Mouse (Mus musculus) neural tube, embryonic 15.5 days (tissue): ENCODE results near the gene Tgtp2. TPM values are rescaled to one million over a fixed set of nuclear protein-coding genes. Genes with fewer than 3 reads are reported as not detected.
"Not testable (repeated sequence)": the region's sequence is repeated elsewhere in the genome, so short reads cannot be mapped to it uniquely, and the experiment has no call there.

Experiments
- ATAC-seq: fragments of 200-750 bp; cut with Nextera tagmentation; 2 replicates; pipeline ENCODE4 v1.8.0; 2017; ENCODE audit warnings: mild to moderate bottlenecking, moderate TSS enrichment, moderate library complexity; ENCODE audit not compliant: low FRiP score
- H3K27ac ChIP-seq: fragments of 300-500 bp; sonication (generic); replicated peaks from 2 replicates; pipeline ENCODE4 v1.5.1; 2015; ENCODE audit warnings: mild to moderate bottlenecking, inconsistent platforms
- H3K27me3 ChIP-seq: fragments of 300-500 bp; sonication (generic); replicated peaks from 2 replicates; pipeline ENCODE4 v1.6.1; 2015; ENCODE audit warnings: inconsistent platforms
- H3K36me3 ChIP-seq: fragments of 300-500 bp; sonication (generic); 2 replicates; pipeline ENCODE4 v1.6.1; 2015; ENCODE audit warnings: inconsistent platforms
- H3K4me1 ChIP-seq: fragments of 300-500 bp; sonication (generic); 2 replicates; pipeline ENCODE4 v1.6.1; 2015; ENCODE audit warnings: inconsistent platforms
- H3K4me2 ChIP-seq: fragments of 300-500 bp; sonication (generic); 2 replicates; pipeline ENCODE4 v1.6.1; 2015; ENCODE audit warnings: inconsistent platforms, mild to moderate bottlenecking, moderate library complexity
- H3K4me3 ChIP-seq: fragments of 300-500 bp; sonication (generic); replicated peaks from 2 replicates; pipeline ENCODE4 v1.5.1; 2015; ENCODE audit warnings: mild to moderate bottlenecking, inconsistent platforms
- H3K9ac ChIP-seq: fragments of 300-500 bp; sonication (generic); replicated peaks from 2 replicates; pipeline ENCODE4 v1.6.1; 2015; ENCODE audit warnings: mild to moderate bottlenecking, inconsistent platforms
- H3K9me3 ChIP-seq: fragments of 300-500 bp; sonication (generic); replicated peaks from 2 replicates; pipeline ENCODE4 v1.6.1; 2016; ENCODE audit warnings: inconsistent platforms
- polyA plus RNA-seq: library from polyadenylated mRNA; unstranded; fragments of >200 nt; fragmentation: Nextera tagmentation; extraction: Ambion mirVana; gene quantifications from 2 replicates; pipeline ENCODE4 v1.2.1, GENCODE M21; 2015

The Tgtp2 gene
- polyA plus RNA-seq, 1 experiment from 2014 or later: 0.14 TPM

DNA sequence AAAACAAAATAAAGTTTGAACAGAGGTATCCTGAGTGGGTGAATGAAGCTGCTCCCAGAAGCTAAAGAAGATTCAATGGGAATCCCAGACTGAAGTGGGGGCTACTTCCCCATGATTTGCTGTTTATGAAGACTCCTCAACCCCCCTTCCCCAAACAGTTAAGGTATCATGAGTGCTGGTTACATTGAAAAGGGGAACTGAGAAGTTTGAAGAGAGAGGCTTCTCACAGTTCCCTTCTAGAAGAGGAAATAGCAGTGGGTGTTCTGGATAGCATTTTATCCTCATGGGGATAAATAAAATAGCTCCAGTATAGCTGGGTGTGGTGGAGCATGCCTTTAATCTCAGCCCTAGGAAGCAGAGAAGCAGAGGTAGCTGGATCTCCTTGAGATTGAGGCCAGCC, 13.9 kb downstream of the Tgtp2 start:
- not testable (repeated sequence) for ATAC-seq, H3K4me2 ChIP-seq, H3K36me3 ChIP-seq, H3K9me3 ChIP-seq, H3K4me3 ChIP-seq, H3K9ac ChIP-seq, H3K27ac ChIP-seq, H3K27me3 ChIP-seq, H3K4me1 ChIP-seq

- not testable (repeated sequence) for ATAC-seq
Observed at GRCm38 (mm10) chr11:49012074-49012473, 51.9 kb downstream of the Tgtp2 start.

More at GRCm38 (mm10) chr11:49012074-49012473, 51.9 kb downstream of the Tgtp2 start:
- not testable (repeated sequence) for H3K4me1 ChIP-seq, H3K27ac ChIP-seq, H3K36me3 ChIP-seq, H3K4me3 ChIP-seq, H3K9ac ChIP-seq, H3K9me3 ChIP-seq, H3K4me2 ChIP-seq, H3K27me3 ChIP-seq

Other genes with a start within 250 kb of the Tgtp2 start
- 6.4 and 7.3 TPM in 2 replicates for gene Trim41, start 246.9 kb downstream of the Tgtp2 start, polyA plus RNA-seq
- 2.1 and 2.6 TPM in 2 replicates for gene Trim7, start 238.1 kb downstream of the Tgtp2 start, polyA plus RNA-seq
- gene Gm12184, start 237.6 kb downstream of the Tgtp2 start, polyA plus RNA-seq: 2.9 and 3.3 TPM in 2 replicates
- 4.2 and 12.2 TPM in 2 replicates for gene Irgm1, start 192.5 kb downstream of the Tgtp2 start, polyA plus RNA-seq
- gene Gm5431, start 162.0 kb downstream of the Tgtp2 start, polyA plus RNA-seq: 0.18 and 0.24 TPM in 2 replicates
- gene Psme2b, start 118.0 kb downstream of the Tgtp2 start, polyA plus RNA-seq: 2.2 and 3.4 TPM in 2 replicates
- not detected in 2 replicates for gene Olfr56, start 85.3 kb downstream of the Tgtp2 start, polyA plus RNA-seq
- gene 9930111J21Rik1, start 84.8 kb downstream of the Tgtp2 start, polyA plus RNA-seq: 0.24 and 0.88 TPM in 2 replicates
- gene Gm12185, start 72.0 kb downstream of the Tgtp2 start, polyA plus RNA-seq: 0.10 TPM in 1 of 2 replicates, not detected in the other
- gene Tgtp1, start 70.0 kb downstream of the Tgtp2 start, polyA plus RNA-seq: 7.9 TPM in 1 of 2 replicates, not detected in the other
- 0.36 and 0.64 TPM in 2 replicates for gene 9930111J21Rik2, start 13.0 kb downstream of the Tgtp2 start, polyA plus RNA-seq
- gene Ifi47, start 12.4 kb upstream of the Tgtp2 start, polyA plus RNA-seq: 0.64 and 6.6 TPM in 2 replicates
- gene Olfr1396, start 50.7 kb upstream of the Tgtp2 start, polyA plus RNA-seq: not detected in 2 replicates
- gene Olfr1395, start 78.1 kb upstream of the Tgtp2 start, polyA plus RNA-seq: not detected in 2 replicates
- gene Olfr1394, start 90.2 kb upstream of the Tgtp2 start, polyA plus RNA-seq: not detected in 2 replicates
- 0.17 and 0.59 TPM in 2 replicates for gene Btnl9, start 123.0 kb upstream of the Tgtp2 start, polyA plus RNA-seq
- gene Zfp62, start 139.1 kb upstream of the Tgtp2 start, polyA plus RNA-seq: 33.6 and 38.2 TPM in 2 replicates
- 34.0 and 46.2 TPM in 2 replicates for gene Mgat1, start 180.0 kb upstream of the Tgtp2 start, polyA plus RNA-seq
- not detected in 2 replicates for gene Olfr1393, start 214.1 kb upstream of the Tgtp2 start, polyA plus RNA-seq
- not detected in 2 replicates for gene Olfr1392, start 221.1 kb upstream of the Tgtp2 start, polyA plus RNA-seq
- not detected in 2 replicates for gene Olfr10, start 240.5 kb upstream of the Tgtp2 start, polyA plus RNA-seq